Mouse (Mus musculus) MEL (cell line): ENCODE measurements around the gene Evl. TPM values are rescaled to one million over a fixed set of nuclear protein-coding genes. Genes with fewer than 3 reads are reported as not detected.

Experiments
- DNase-seq: peaks from one replicate; pipeline ENCODE4 v3.0.0; 2011; ENCODE audit warnings: low read depth, low spot score
- H3K27ac ChIP-seq: 2 replicates; pipeline ENCODE4 v1.5.1; 2012; ENCODE audit warnings: low read depth, mild to moderate bottlenecking, control low read depth, low read length, moderate library complexity; ENCODE audit not compliant: control insufficient read depth
- H3K27me3 ChIP-seq, 2 experiments: fragments of 150-350 bp in 1 of 2; sonication (generic) in 1 of 2; 2 replicates each; pipeline ENCODE4 v1.6.1; 2012; ENCODE audit warnings: low read length in 2 of 2, mild to moderate bottlenecking in 2 of 2, improper control_type of control experiment in 1 of 2, moderate library complexity in 1 of 2; ENCODE audit not compliant: insufficient read depth in 2 of 2, control insufficient read depth in 1 of 2
- H3K36me3 ChIP-seq, 2 experiments: 2 replicates each; pipeline ENCODE4 v1.6.1; 2012 to 2014; ENCODE audit warnings: low read length in 2 of 2, improper control_type of control experiment in 1 of 2, inconsistent platforms in 1 of 2, mild to moderate bottlenecking in 1 of 2; ENCODE audit not compliant: insufficient read depth in 2 of 2, control insufficient read depth in 1 of 2
- H3K4me1 ChIP-seq, 2 experiments: fragments of 150-350 bp in 1 of 2; sonication (generic) in 1 of 2; 2 replicates each; pipeline ENCODE4 v1.6.1; 2012; ENCODE audit warnings: low read length in 2 of 2, improper control_type of control experiment in 1 of 2, mild to moderate bottlenecking in 1 of 2; ENCODE audit not compliant: insufficient read depth in 2 of 2, control insufficient read depth in 1 of 2
- H3K4me3 ChIP-seq, 2 experiments: fragments of 150-350 bp in 1 of 2; sonication (generic) in 1 of 2; 2 replicates each; pipeline ENCODE4 v1.5.1; 2012; ENCODE audit warnings: low read depth in 2 of 2, low read length in 2 of 2, mild to moderate bottlenecking in 2 of 2, moderate library complexity in 2 of 2, control low read depth in 1 of 2, improper control_type of control experiment in 1 of 2; ENCODE audit not compliant: control insufficient read depth in 1 of 2, insufficient read depth in 1 of 2
- H3K79me2 ChIP-seq: 2 replicates; pipeline ENCODE4 v1.6.1; 2012; ENCODE audit warnings: mild to moderate bottlenecking, low read length, moderate library complexity; ENCODE audit not compliant: control insufficient read depth, poor library complexity, insufficient read depth
- H3K9ac ChIP-seq: 2 replicates; pipeline ENCODE4 v1.6.1; 2012; ENCODE audit warnings: low read depth, mild to moderate bottlenecking, control low read depth, low read length, moderate library complexity; ENCODE audit not compliant: control insufficient read depth, poor library complexity, severe bottlenecking
- H3K9me3 ChIP-seq: fragments of 150-350 bp; sonication (generic); replicated peaks from 2 replicates; pipeline ENCODE4 v1.6.1; 2012; ENCODE audit warnings: mild to moderate bottlenecking, low read length, improper control_type of control experiment, moderate library complexity; ENCODE audit not compliant: insufficient read depth
- CTCF ChIP-seq, 3 experiments: IDR thresholded peaks in 2 of 3; conservative IDR thresholded peaks in 1 of 3; 2 replicates each; pipeline ENCODE4 v1.5.1; 2011 to 2012; ENCODE audit warnings: low read length in 3 of 3, low read depth in 2 of 3, mild to moderate bottlenecking in 2 of 3, improper control_type of control experiment in 1 of 3, inconsistent platforms in 1 of 3, mixed read lengths in 1 of 3, moderate library complexity in 1 of 3; ENCODE audit not compliant: control insufficient read depth in 1 of 3, insufficient read depth in 1 of 3, poor library complexity in 1 of 3, severe bottlenecking in 1 of 3
- ELF1 ChIP-seq: IDR thresholded peaks from 2 replicates; pipeline ENCODE4 v1.6.1; 2014; ENCODE audit warnings: low read depth, mild to moderate bottlenecking, inconsistent platforms, low read length, improper control_type of control experiment, moderate library complexity
- ETS1 ChIP-seq: IDR thresholded peaks from 2 replicates; pipeline ENCODE4 v1.6.1; 2012; ENCODE audit warnings: low read depth, mild to moderate bottlenecking, inconsistent platforms, low read length, improper control_type of control experiment, moderate library complexity
- JUND ChIP-seq: IDR thresholded peaks from 2 replicates; pipeline ENCODE4 v1.6.1; 2011; ENCODE audit warnings: low read depth, mild to moderate bottlenecking, improper control_type of control experiment, low read length
- MAX ChIP-seq: IDR thresholded peaks from 2 replicates; pipeline ENCODE4 v1.6.1; 2011; ENCODE audit warnings: low read length, improper control_type of control experiment
- MAZ ChIP-seq: IDR thresholded peaks from 2 replicates; pipeline ENCODE4 v1.6.1; 2012; ENCODE audit warnings: low read depth, mild to moderate bottlenecking, inconsistent platforms, low read length, improper control_type of control experiment
- MXI1 ChIP-seq: IDR thresholded peaks from 2 replicates; pipeline ENCODE4 v1.6.1; 2011; ENCODE audit warnings: mild to moderate bottlenecking, low read depth, low read length, improper control_type of control experiment
- MYB ChIP-seq: IDR thresholded peaks from 2 replicates; pipeline ENCODE4 v1.6.1; 2011; ENCODE audit warnings: mild to moderate bottlenecking, low read depth, low read length, improper control_type of control experiment
- NRF1 ChIP-seq: IDR thresholded peaks from 2 replicates; pipeline ENCODE4 v1.6.1; 2014; ENCODE audit warnings: low read depth, mild to moderate bottlenecking, inconsistent platforms, low read length, improper control_type of control experiment, moderate library complexity; ENCODE audit not compliant: poor library complexity, insufficient read depth, severe bottlenecking
- POLR2A ChIP-seq, 2 experiments: IDR thresholded peaks; 2 replicates each; pipeline ENCODE4 v1.6.1; 2011 to 2012; ENCODE audit warnings: low read length in 2 of 2, mild to moderate bottlenecking in 2 of 2, control low read depth in 1 of 2, improper control_type of control experiment in 1 of 2, low read depth in 1 of 2, moderate library complexity in 1 of 2; ENCODE audit not compliant: control insufficient read depth in 1 of 2, insufficient read depth in 1 of 2, poor library complexity in 1 of 2
- POLR2AphosphoS2 ChIP-seq: IDR thresholded peaks from 2 replicates; pipeline ENCODE4 v1.6.1; 2011; ENCODE audit warnings: low read length, improper control_type of control experiment
- SIN3A ChIP-seq: IDR thresholded peaks from 2 replicates; pipeline ENCODE4 v1.6.1; 2012; ENCODE audit warnings: low read length, improper control_type of control experiment, inconsistent platforms
- TCF12 ChIP-seq: IDR thresholded peaks from 2 replicates; pipeline ENCODE4 v1.6.1; 2014; ENCODE audit warnings: low read depth, mild to moderate bottlenecking, inconsistent platforms, low read length, improper control_type of control experiment, moderate library complexity
- USF2 ChIP-seq, 2 experiments: IDR thresholded peaks; 2 replicates each; pipeline ENCODE4 v1.6.1; 2011 to 2012; ENCODE audit warnings: improper control_type of control experiment in 2 of 2, low read length in 2 of 2, borderline replicate concordance in 1 of 2, inconsistent platforms in 1 of 2, low read depth in 1 of 2, mild to moderate bottlenecking in 1 of 2; ENCODE audit not compliant: insufficient read depth in 1 of 2
- ZC3H11A ChIP-seq: IDR thresholded peaks from 2 replicates; pipeline ENCODE4 v1.6.1; 2012; ENCODE audit warnings: low read depth, mild to moderate bottlenecking, inconsistent platforms, low read length, improper control_type of control experiment
- ZKSCAN1 ChIP-seq: IDR thresholded peaks from 2 replicates; pipeline ENCODE4 v1.6.1; 2012; ENCODE audit warnings: low read depth, mild to moderate bottlenecking, inconsistent platforms, low read length, improper control_type of control experiment, moderate library complexity
- ZMIZ1 ChIP-seq: IDR thresholded peaks from 2 replicates; pipeline ENCODE4 v1.6.1; 2012; ENCODE audit warnings: low read depth, mild to moderate bottlenecking, inconsistent platforms, low read length, improper control_type of control experiment, moderate library complexity
- ZNF384 ChIP-seq: IDR thresholded peaks from 2 replicates; pipeline ENCODE4 v1.6.1; 2012; ENCODE audit warnings: low read depth, mild to moderate bottlenecking, inconsistent platforms, low read length, improper control_type of control experiment
- polyA plus RNA-seq, 2 experiments: library from polyadenylated mRNA; stranded (reverse) in 1 of 2; unstranded in 1 of 2; fragments of >175 nt in 1 of 2; fragments of >200 nt in 1 of 2; gene quantifications; 2 replicates each; pipeline versions ENCODE4 v1.2.1 to v1.2.4; 2012; ENCODE audit warnings: low replicate concordance in 2 of 2, low read depth in 1 of 2; ENCODE audit not compliant: insufficient read length in 2 of 2, insufficient read depth in 1 of 2, missing spikeins in 1 of 2
- total RNA-seq: library from RNA; depleted of rRNA; stranded (reverse); fragments of 300-350 nt; gene quantifications from 2 replicates; pipeline ENCODE4 v1.2.3, GENCODE M21; 2012

Evl gene
- total and polyA plus RNA-seq, 3 experiments, result not detected

- DNase-seq, result no peak
- Histone ChIP-seq H3K9me3 (no peaks in the 10 kb centered on the region), H3K27me3 (no peaks in the 10 kb centered on the region), H3K36me3 (no peaks in the 10 kb centered on the region), H3K9ac (no peak overlapping the region), H3K4me3 (no peak overlapping the region), H3K27ac (no peak overlapping the region), H3K4me1 (no peaks in the 10 kb centered on the region)
- TF ChIP-seq JUND (no peak), SIN3A (no peak), CTCF (IDR thresholded peaks at IDR 0.05 in 2 of 3, conservative IDR thresholded peaks at IDR 0.05 in 1 of 3; ENCODE audit: control insufficient read depth in 1 of 3, insufficient read depth in 1 of 3, low read depth in 2 of 3, low read length in 3 of 3, poor library complexity in 1 of 3, severe bottlenecking in 1 of 3) (no peak), MXI1 (no peak), POLR2A (IDR thresholded peaks at IDR 0.05; ENCODE audit: control insufficient read depth in 1 of 2, insufficient read depth in 1 of 2, low read depth in 1 of 2, low read length in 2 of 2, poor library complexity in 1 of 2) (no peak), ELF1 (no peak), MAZ (no peak), MYB (no peak), MAX (no peak), ZMIZ1 (no peak), POLR2AphosphoS2 (no peak), TCF12 (no peak), ZC3H11A (no peak), ZKSCAN1 (no peak), USF2 (IDR thresholded peaks at IDR 0.05; ENCODE audit: borderline replicate concordance in 1 of 2, insufficient read depth in 1 of 2, low read depth in 1 of 2, low read length in 2 of 2) (no peak), NRF1 (no peak), ETS1 (no peak)
- TF ChIP-seq, all 39 proteins: peak for 0
- no peaks in the 10 kb centered on the region for H3K79me2 ChIP-seq
These were observed 2.8 kb upstream of the Evl start for GRCm38 (mm10) chr12:108551731-108552130.

- TF ChIP-seq ZNF384 (no peak), ETS1 (no peak)
- H3K4me3 ChIP-seq, result no peak overlapping the region
- no peak for DNase-seq
- H3K27ac ChIP-seq, result no peak overlapping the region
- no peaks in the 10 kb centered on the region for H3K36me3 ChIP-seq
- no peaks in the 10 kb centered on the region for H3K79me2 ChIP-seq
- no peak overlapping the region for H3K9ac ChIP-seq
- no peaks in the 10 kb centered on the region for H3K4me1 ChIP-seq
- no peaks in the 10 kb centered on the region for H3K27me3 ChIP-seq
- H3K9me3 ChIP-seq, result no peaks in the 10 kb centered on the region
These were observed 1.4 kb upstream of the Evl start for GRCm38 (mm10) chr12:108553079-108553478.
